Mouse (Mus musculus): ENCODE measurements at regions not wholly inside any gene's neighbourhood (a gene's known extent, or its start where the extent isn't known, plus 50 kb on each side); places are given as distances from the start of the nearest gene placed in this dataset.

DNA sequence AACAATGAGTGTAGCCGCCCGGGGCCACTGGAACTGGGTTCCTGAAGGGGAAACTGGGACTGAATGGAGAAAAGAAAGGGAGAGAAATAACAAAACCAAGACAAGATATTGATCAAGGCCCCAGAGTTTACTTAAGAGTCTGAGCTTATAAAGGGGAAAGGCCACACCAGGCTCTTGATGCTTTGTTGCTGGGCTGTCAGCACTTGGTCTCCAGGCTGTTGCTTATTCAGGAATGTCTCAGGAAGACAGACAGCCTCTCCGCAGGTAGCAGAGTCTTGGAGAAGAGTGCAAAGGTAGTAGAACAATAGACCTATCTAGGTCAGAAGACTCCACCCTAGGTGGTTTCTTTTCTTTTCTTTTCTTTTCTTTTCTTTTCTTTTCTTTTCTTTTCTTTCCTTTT lies 263.4 kb downstream of the Col12a1 start:
- TF ChIP-seq POLR2A (IDR thresholded peaks at IDR 0.05; ENCODE audit: insufficient read depth, low read depth, low read length) (no peak), CTCF (IDR thresholded peaks at IDR 0.05) (no peak), EP300 (IDR thresholded peaks at IDR 0.05; ENCODE audit: insufficient read depth, low read depth, low read length) (no peak)

Data from heart, adult 2 months (tissue).